Mouse (Mus musculus) heart, postnatal 36 days (tissue): Measurements from ENCODE around the gene Btaf1. TPM values are rescaled to one million over a fixed set of nuclear protein-coding genes. Genes with fewer than 3 reads are reported as not detected.

Experiments
- DNase-seq, 2 experiments: peaks; one replicate each; pipeline ENCODE4 v3.0.0; 2021 to 2022
- intact Hi-C: fragments of 180-260 bp; cut with DNase I; formaldehyde crosslinking; loops from one replicate; pipeline ENCODE4 v1.15.1; 2025
- total RNA-seq, 2 experiments: library from RNA; stranded (reverse); gene quantifications; 2 replicates each; pipeline ENCODE4 v1.2.3; 2021

Gene Btaf1
- 10 to 100 TPM; 10.3 to 10.9 TPM for total RNA-seq

GRCm38 (mm10) chr19:36925671-36926552 lies at the start of gene Btaf1:
Btaf1 (plus strand) TSS chr19:36926079.
- DNase-seq = peak; percentile 82 to 89
- intact Hi-C loops = loop anchor here (5.0 to 10.0 kb wide), 3 partner anchors 189 to 451 kb away; partner anchors contain the start of genes Cpeb3, March5 and Ppp1r3c

GRCm38 (mm10) chr19:36877329-36877728 lies 48.5 kb upstream of the Btaf1 start:
- DNase-seq = no peak
- intact Hi-C loops = no loop called here

- intact Hi-C loops = no loop called here
- no peak for DNase-seq
Measured at GRCm38 (mm10) chr19:36878743-36879495, 47.0 kb upstream of the Btaf1 start.

GRCm38 (mm10) chr19:36883119-36883518 lies 42.8 kb upstream of the Btaf1 start:
- DNase-seq = peak; percentile 16 to 20
- intact Hi-C loops = no loop called here

DNA sequence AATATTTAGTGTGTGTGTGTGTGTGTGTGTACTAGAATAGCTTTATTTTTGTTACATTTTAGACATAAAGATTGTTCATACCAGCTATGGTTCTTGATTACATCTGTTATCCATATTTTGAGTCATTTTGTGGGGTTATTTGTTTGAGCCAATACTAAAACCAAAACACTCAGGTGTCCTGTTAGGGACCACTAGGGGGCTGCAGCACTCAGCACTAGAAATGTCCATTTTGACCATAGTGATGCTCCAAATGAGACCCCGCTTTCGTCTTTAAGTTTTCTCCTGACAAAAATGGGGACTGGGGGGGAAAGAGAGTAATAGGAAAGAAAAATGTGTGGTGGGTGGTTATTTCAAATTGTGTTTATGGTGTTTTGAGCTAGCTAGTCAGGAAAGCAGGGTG lies 39.6 kb upstream of the Btaf1 start:
- DNase-seq = no peak
- intact Hi-C loops = loop anchor here (5.0 kb wide), 1 partner anchor 36 kb away; no protein-coding TSS in a partner anchor

GRCm38 (mm10) chr19:36887706-36888105 lies 38.2 kb upstream of the Btaf1 start:
- intact Hi-C loops = loop anchor here (5.0 kb wide), 1 partner anchor 35 kb away; no protein-coding TSS in a partner anchor
- DNase-seq = no peak

GRCm38 (mm10) chr19:36891746-36892145 lies 34.1 kb upstream of the Btaf1 start:
- no peak for DNase-seq
- intact Hi-C loops = no loop called here

DNA sequence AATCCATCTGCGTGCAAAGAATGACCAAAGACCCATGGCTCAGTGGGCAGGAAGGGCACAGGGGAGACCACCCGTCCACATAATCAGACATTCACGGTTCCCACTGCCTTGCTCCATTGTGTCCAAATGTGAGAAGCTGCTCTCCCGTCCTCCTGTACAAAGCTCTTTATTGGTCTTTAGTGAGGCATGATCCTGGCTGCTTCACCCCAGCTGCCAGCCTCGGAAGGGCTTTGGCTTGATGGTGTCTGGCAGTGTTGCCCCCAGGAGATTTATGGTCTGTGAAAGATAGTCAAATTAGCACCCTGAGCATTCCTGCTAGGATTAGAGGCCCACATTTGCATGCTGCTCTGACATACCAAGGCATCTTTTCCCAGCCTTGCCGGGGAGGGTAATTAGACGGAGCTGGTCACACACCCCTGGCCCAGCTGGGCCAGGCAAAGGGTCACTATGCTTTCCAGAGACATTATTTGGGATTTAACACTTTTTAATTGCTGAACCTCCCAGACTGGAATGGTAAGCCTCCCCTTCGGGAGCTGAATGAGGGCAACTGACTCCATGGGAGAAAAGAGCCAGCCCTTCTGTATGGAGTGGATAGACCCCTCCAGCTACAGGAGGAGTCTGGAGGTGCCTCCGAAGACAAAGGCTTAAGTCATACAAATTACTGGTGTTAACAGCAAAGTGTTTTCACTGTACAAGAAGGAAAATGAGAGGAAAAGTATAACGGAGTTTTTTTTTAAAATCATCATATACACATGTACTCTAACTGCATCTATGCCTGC lies 28.9 kb upstream of the Btaf1 start:
- DNase-seq = no peak
- intact Hi-C loops = no loop called here

DNA sequence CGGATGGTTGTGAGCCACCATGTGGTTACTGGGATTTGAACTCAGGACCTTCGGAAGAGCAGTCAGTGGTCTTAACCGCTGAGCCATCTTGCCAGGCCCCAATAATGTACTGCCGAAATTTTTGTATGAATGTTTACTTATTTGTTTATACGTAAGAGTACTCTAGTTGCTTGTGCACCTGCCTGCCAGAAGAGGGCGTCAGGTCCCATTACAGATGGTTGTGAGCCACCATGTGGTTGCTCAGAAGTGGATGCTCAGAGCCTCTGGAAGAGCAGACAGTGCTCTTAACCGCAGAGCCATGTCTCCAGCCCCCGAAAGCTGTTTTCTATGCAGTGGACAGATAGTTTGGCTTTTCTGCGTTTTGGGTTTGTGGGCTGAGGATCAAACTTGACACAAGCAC lies 28.1 kb upstream of the Btaf1 start:
- peak in 1 of 2 experiments; percentile 19 for DNase-seq
- intact Hi-C loops = no loop called here

DNA sequence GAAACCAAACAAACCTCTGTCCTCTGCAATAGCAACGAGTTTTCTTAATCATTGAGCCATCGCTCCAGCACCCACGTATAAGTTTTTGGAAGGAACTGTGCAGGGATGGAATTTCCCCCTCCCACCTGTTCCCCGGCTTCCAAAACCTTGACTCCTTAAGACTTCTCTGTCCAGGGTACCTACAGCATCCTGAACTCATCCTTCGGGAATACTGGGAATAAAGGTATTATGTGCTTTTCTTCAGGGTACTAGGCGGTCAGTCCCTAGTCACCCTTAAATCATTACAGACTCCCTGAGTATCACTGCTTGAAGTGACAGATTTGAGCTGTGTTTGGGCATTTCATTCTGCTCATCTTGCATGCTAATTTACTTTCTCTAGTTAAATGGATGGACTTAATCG lies 22.5 kb upstream of the Btaf1 start:
- no peak for DNase-seq
- intact Hi-C loops = no loop called here

DNA sequence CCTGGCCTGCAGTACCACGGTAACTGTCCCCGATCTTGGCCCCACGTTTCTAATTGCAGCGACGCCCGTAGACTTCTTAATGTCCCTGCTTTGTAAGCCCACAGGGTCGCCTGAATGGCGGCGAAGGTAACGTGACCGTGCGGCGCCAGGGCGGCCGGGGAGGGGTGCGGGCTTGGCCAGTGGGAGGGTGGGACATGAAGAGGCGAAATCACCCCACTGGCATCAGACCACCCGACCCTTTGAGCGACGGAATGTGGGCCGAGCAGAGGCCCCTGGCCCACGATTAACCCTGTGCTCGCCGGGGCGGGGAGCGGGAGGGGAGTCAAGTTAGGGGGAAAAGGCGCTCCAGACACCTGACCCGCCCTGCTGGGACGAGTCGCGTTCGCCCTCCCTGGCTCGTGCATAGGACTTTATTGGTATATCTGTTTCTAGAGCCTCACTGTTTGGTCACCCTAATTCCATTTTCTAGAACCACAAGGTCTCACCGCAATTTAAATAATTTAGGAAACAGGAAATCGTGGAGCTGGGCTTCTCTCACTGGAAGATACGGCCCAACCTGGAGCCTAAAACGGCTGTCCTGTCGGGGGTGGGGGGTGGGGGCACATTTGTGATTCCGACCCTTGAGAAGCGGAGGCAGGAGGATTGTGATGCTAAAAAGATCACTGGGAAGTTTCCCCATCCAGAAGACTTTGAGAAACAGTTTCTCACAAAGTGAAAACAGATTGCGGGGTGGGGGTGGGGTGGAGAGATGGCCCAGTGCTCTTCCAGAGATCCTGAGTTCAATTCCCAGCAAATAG lies 21.5 kb upstream of the Btaf1 start:
- peak; percentile 31 to 51 for DNase-seq
- intact Hi-C loops = no loop called here

DNA sequence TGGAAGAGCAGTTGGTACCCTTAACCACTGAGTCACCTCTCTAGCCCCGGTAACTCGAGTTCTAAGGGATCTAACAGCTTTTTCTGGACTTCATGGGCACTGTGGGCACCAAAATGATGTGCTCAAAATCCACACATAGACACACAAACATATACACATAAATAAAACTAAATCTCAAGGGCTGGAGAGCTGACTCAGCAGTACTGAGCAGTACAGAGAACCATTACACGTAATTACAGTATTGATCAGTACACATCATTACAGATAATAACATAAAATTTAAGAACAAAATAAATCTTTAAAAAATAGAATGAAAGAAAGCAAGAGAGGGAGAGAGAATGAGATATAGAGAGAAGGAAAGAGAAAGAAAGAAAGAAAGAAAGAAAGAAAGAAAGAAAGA lies 16.7 kb upstream of the Btaf1 start:
- no peak for DNase-seq
- intact Hi-C loops = no loop called here

GRCm38 (mm10) chr19:36909676-36910292 lies 16.1 kb upstream of the Btaf1 start:
- intact Hi-C loops = no loop called here

DNA sequence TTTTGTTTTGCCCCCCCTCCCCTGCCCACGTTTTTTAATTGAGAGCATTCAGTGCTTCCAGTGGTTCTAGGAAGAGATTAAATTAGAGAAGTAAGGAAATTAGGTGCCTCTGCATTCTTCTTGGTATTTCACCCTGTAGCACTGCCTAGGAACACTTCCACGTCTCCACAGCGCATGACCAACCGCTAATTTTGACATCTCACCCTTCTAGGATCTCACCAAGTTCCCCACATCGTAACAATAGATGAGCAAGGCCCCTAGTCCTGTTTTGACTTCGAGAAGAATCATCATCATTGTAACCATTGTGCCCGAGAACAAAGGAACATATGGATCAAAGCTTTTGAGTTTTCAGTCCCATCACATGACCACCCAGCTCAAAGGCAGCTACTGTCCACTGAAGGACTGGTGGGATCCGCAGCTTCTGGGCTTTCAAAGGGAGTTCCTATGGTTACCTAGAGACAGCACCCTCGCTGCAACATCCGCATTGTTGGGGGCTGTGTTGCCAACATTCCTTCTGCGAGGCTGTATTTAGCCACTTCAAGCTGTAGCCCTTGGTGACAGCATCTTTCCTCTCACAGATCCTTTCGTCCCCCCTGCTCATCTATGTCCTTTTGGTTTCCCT lies 15.3 kb upstream of the Btaf1 start:
- intact Hi-C loops = no loop called here

More at GRCm38 (mm10) chr19:36909676-36910292, 16.1 kb upstream of the Btaf1 start:
- DNase-seq = peak; percentile 48 to 67

DNA sequence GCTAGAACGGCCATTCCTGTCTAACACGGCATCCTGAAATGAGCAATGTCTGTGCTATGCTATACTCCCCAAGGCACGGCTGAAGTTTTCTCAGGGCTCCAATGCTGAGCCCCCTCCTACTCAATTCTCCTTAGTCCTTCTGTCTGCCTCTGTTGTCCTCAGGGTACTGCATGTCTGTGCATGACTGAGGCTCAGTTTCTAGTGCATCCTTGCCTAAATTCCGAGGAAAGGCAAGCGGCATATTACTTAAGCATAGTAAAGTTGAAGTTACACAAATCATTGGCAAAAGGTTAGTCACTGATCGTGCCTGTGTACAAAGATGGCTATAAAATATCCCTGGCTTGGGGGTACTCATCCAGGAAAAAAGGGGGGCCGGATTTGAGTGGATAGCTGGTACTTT lies 12.8 kb upstream of the Btaf1 start:
- intact Hi-C loops = no loop called here
- no peak for DNase-seq

More for the DNA sequence above, 15.3 kb upstream of the Btaf1 start:
- no peak for DNase-seq

DNA sequence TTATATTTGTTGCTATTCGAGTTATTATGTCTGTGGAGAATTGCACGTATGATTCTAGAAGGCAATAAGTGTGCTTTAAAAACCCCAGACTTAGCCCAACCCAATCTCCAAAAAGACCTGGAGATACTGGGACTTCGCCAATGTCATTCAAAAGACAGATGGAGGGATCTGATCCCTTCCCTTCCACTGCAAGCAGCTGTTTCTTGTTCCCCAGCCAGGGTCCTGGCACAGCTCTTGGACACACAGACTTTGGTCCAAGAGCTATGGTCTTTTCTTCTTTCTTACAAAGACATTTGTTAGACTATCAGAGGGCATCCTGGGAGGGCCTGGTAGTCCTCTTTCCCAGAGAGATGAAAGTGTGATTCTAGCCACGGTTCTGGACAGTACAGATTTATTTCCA lies 9.7 kb upstream of the Btaf1 start:
- DNase-seq = no peak
- intact Hi-C loops = loop anchor here (5.0 kb wide), 2 partner anchors 84 to 309 kb away; partner anchors contain the start of gene Tnks2

- DNase-seq = no peak
- intact Hi-C loops = loop anchor here (5.0 kb wide), 2 partner anchors 85 to 310 kb away; partner anchors contain the start of gene Tnks2
Measured at GRCm38 (mm10) chr19:36916876-36917389, 8.9 kb upstream of the Btaf1 start.
